Mouse (Mus musculus) duodenum, adult 2 months (tissue): ENCODE measurements around the gene Nfya. TPM values are rescaled to one million over a fixed set of nuclear protein-coding genes. Genes with fewer than 3 reads are reported as not detected.

ENCODE experiments used
- polyA plus RNA-seq: library from polyadenylated mRNA; depleted of rRNA; stranded (reverse); fragments of >200 nt; gene quantifications from 2 replicates; pipeline ENCODE4 v1.2.3, GENCODE M21; 2012; ENCODE audit warnings: low replicate concordance; rRNA removed

Nfya gene
- polyA plus RNA-seq, result 19.6 and 32.5 TPM in 2 replicates

DNA sequence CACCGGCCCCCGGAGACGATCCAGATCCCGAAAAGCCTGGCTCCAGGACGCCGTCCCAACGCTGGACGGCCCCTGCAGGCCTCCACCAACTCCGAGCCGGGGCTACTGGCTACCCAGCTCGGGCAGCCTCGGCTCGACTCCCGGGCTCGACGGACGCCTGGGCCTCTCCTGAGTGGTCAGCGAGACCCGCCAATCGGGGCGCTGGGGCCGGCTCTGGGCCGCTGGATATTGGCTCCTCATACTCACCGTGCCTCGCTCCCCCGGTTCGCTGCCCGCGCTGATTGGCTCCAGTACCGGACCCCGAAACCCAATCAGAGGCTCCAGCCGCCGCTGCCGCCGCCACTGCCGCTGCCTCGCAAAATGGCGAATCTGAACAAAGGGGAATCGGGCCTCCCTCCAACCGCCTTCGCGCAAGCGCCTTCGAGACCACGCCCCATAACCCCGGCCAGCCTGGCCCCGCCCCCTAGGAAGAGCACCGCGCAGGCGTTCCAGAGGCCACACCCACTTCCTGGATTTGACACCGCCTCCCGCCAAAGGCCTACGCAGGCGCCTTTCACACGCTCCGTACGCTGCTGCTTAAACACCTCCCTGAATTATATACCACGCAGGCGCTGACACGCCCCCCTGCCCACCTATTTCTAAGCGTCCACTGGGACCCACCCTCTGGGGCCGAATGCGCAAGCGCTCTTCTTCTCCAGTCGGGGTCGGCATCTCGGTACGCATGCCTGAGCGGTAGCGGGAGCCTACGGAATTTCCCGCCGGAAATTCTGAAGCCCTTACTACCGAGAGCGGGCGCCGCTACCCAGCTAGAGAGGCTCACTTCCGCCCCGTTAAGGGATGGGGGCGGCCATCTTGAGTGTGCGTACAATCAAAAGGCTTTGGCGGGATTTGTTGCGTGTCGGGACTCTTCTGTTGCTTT lies at the start of gene Nfya, which contains the start of gene Oard1:
Gene Nfya, minus strand, starts transcription at position 527 of the 919 bp plus-strand sequence.
Gene Oard1, plus strand, starts transcription at position 635 of the 919 bp plus-strand sequence.

DNA sequence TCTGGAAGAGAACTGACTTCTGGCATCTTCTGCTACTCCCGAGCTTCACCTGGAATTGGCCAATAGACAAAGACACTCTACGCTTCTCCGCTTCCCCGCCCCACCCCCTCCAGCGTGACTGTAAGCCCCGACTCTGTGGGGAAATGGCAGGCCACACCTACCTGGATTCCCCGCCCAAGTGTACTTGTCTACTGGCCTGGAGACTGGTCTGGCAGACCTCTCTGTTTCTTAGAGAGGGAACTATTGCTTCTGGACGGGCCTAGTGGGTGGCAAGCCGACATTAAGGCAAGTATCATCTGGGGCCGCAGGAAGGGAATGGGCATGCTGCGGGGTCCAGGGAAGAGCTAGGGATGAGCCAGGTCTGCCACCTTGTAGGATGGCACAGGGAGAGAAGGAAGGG lies 45.0 kb upstream of the Nfya start, which contains the start of gene Unc5cl:
Gene Unc5cl, plus strand, starts transcription at position 214 of the 400 bp plus-strand sequence.

DNA sequence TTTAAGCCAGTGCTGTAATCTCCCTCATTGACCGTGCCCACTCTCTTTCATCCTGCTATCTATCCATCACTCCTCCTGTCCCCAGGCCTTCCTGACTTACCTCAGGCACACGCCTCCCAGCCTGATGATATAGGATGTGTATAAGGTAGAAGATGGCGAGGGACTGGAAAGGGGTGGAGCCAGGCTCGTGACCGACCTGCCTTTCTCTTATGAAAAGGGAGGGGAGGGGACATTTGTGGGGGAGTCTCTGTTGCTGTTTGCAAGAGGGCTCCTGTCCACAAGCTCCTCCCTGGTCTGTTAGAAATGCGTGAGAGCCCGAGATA lies 41.6 kb upstream of the Nfya start, which contains the start of gene Tspo2:
Gene Tspo2, minus strand, starts transcription at position 170 of the 323 bp plus-strand sequence.

DNA sequence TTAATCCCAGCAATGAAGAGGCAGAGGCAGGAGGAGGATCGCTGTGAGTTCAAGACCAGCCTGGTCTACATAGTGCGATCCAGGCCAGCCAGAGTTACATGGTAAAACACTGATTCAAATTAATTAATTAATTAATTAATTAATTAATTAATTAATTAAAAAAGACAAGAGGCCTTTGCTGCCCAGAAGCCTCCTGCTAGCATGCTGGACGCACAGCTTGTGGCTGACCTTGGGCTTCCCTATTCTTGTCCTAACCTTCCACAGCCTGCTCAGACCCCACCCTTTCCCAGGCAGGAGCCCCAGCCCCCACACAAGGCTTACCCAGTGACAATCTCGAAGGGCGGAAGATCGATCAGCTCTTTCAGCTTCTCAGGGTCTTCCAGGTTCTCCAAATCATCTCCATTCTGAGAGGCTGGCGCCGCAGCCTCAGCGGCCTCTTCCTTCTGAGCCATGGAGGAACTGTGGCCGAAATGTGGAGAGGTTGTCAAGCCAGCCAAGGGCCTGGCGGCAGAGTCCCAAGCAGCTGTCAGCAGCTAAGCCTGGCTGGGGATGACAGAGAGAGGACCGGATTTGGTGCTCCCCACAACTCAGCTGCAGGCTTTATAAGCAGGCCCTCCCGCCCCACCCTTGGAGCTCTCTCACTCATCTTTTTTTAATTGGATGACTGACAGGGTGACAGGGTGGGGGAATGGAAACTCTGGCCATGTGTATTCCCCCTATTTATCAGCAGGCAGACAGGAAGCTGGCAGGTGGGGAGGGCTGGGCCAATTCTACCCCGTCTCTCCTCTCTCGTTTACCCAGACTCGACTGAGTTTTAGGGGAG lies 22.7 kb upstream of the Nfya start, which contains the start of gene Apobec2:
Gene Apobec2, minus strand, starts transcription at position 773 of the 823 bp plus-strand sequence.

DNA sequence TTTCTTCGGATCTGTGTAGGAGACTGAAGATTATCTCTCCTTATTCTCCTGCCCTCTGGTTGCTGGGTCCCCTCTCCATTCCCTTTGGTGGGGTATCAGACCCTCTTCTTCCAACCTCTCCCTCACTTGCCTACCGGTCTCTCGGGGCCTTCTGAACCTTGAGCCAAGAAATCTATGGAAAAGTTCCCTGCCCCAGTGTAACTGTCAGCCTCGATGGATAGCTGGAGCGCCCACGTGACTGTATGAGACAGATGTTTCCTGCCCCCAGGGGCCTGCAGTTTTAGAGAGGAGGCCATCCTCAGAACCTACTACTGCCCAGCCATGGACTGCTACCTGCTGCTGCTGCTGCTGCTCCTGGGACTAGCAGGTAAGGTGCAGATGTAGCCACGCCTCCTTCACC lies 50.1 kb downstream of the Nfya start, which contains the start of gene Treml1:
Gene Treml1, plus strand, starts transcription at position 301 of the 400 bp plus-strand sequence.

DNA sequence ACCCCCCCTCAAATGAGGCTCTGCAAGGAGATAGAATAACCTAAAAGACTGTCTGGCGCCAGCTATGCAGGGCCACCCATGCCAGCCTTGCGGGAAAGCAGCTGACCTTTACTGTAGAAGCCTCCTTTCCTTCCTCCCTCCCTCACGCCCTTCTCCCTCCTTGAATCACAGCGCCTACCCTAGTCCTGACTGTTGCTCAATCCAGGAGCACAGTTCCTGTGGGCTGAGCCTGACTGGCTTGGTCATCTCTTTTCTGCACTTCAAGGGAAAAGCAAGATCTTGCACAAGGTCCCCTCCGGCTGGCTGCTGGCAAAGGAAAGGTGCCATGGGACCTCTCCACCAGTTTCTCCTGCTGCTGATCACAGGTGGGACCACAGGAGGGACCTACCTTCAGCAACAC lies 63.5 kb downstream of the Nfya start, which contains the start of gene Trem2:
Gene Trem2, plus strand, starts transcription at position 171 of the 400 bp plus-strand sequence.

Other genes with a start within 250 kb of the Nfya start
- gene A530064D06Rik, start 242.6 kb downstream of the Nfya start, polyA plus RNA-seq, result 1.1 TPM in 1 of 2 replicates, not detected in the other
- gene Trem1, start 177.1 kb downstream of the Nfya start, polyA plus RNA-seq, result 0.06 TPM in 1 of 2 replicates, not detected in the other
- not detected in 2 replicates for gene Trem3, start 162.1 kb downstream of the Nfya start, polyA plus RNA-seq
- gene Treml4, start 145.6 kb downstream of the Nfya start, polyA plus RNA-seq, result 1.5 TPM in 2 replicates
- gene Treml2, start 110.4 kb downstream of the Nfya start, polyA plus RNA-seq, result 0.55 and 0.87 TPM in 2 replicates
- 0.51 and 0.64 TPM in 2 replicates for gene B430306N03Rik, start 93.8 kb downstream of the Nfya start, polyA plus RNA-seq
- gene Trem2, start 63.5 kb downstream of the Nfya start, polyA plus RNA-seq, result 0.36 and 0.89 TPM in 2 replicates
- gene Treml1, start 50.0 kb downstream of the Nfya start, polyA plus RNA-seq, result not detected in 2 replicates
- gene Oard1, start 108 bp upstream of the Nfya start, polyA plus RNA-seq, result 2.9 and 3.4 TPM in 2 replicates
- 0.97 and 2.3 TPM in 2 replicates for gene Apobec2, start 23.0 kb upstream of the Nfya start, polyA plus RNA-seq
- gene Tspo2, start 41.6 kb upstream of the Nfya start, polyA plus RNA-seq, result 10.4 and 11.7 TPM in 2 replicates
- 62.1 and 81.4 TPM in 2 replicates for gene Unc5cl, start 45.0 kb upstream of the Nfya start, polyA plus RNA-seq